Mouse (Mus musculus) G1E (cell line): ENCODE measurements around the gene Cox4i1.

Source experiments
- CTCF ChIP-seq: IDR thresholded peaks from 2 replicates; pipeline ENCODE4 v1.5.1; 2012; ENCODE audit warnings: low read depth, low read length, inconsistent platforms, mixed read lengths
- GATA1 ChIP-seq: IDR thresholded peaks from 2 replicates; pipeline ENCODE4 v1.6.1; 2012; ENCODE audit warnings: borderline replicate concordance, low read length, inconsistent platforms, mixed read lengths
- GATA2 ChIP-seq: IDR thresholded peaks from 2 replicates; pipeline ENCODE4 v1.6.1; 2012; ENCODE audit warnings: low read depth, low read length, inconsistent platforms, borderline replicate concordance
- POLR2AphosphoS5 ChIP-seq: IDR thresholded peaks from 2 replicates; pipeline ENCODE4 v1.6.1; 2012; ENCODE audit warnings: low read depth, low read length, inconsistent platforms; ENCODE audit not compliant: insufficient replicate concordance
- TAL1 ChIP-seq: conservative IDR thresholded peaks from 2 replicates; pipeline ENCODE4 v1.6.1; 2012; ENCODE audit warnings: low read depth, low read length, inconsistent platforms, mixed read lengths

DNA sequence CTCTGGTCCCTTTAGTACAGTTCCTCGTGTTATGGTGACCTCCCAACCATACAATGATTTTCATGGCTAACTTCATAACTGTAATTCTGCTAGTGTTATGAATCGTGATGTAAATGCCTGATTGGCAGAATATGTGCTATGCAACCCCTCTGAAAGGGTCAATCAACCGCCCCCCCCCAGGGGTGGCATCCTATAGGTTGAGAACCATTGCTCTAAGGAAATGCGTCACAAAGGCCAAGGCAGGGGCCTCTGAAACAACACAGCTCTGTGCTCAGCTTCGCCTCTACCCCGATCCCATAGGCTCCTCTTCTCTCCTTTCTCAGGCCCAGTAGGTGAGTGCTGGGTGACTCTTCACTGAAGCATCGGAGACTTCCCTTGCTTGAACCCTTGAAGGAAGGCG, 17.6 kb downstream of the Cox4i1 start:
- TF ChIP-seq GATA1 (no peak), CTCF (no peak), GATA2 (no peak), TAL1 (no peak), POLR2AphosphoS5 (no peak)
